Mouse (Mus musculus): ENCODE measurements at regions not wholly inside any gene's neighbourhood (a gene's known extent, or its start where the extent isn't known, plus 50 kb on each side); places are given as distances from the start of the nearest gene placed in this dataset.

GRCm38 (mm10) chr3:34443307-34443706 is 206.9 kb upstream of the Sox2 start:
- Histone ChIP-seq H3K27me3 (ENCODE audit: control insufficient read depth, insufficient read depth, low read length) (no peaks in the 10 kb centered on the region), H3K36me3 (ENCODE audit: control insufficient read depth, insufficient read depth, low read length) (no peaks in the 10 kb centered on the region), H3K9me3 (ENCODE audit: control insufficient read depth, low read length) (no peaks in the 10 kb centered on the region), H3K4me2 (ENCODE audit: low read length) (no peak overlapping the region), H3K9ac (ENCODE audit: low read length) (no peak overlapping the region), H3K27ac (replicated peaks in 1 of 2; ENCODE audit: control insufficient read depth in 1 of 2, insufficient read depth in 1 of 2, low read depth in 2 of 2, low read length in 2 of 2) (no peak overlapping the region), H3K4me1 (ENCODE audit: control insufficient read depth in 2 of 2, insufficient read depth in 2 of 2, low read length in 2 of 2) (no peaks in the 10 kb centered on the region), H3K4me3 (ENCODE audit: control insufficient read depth in 1 of 2, insufficient read depth in 1 of 2, low read depth in 1 of 2, low read length in 2 of 2) (no peak overlapping the region)
- 70% methylated on average over 5 of the region's 5 CpGs for WGBS
- ATAC-seq (ENCODE audit: insufficient number of reproducible peaks, insufficient read depth, low FRiP score, low read depth): no peak

- no peak overlapping the region for H3K27ac ChIP-seq (replicated peaks in 1 of 2; ENCODE audit: control insufficient read depth in 1 of 2, insufficient read depth in 1 of 2, low read depth in 2 of 2, low read length in 2 of 2)
- H3K4me3 ChIP-seq (ENCODE audit: control insufficient read depth in 1 of 2, insufficient read depth in 1 of 2, low read depth in 1 of 2, low read length in 2 of 2): no peak overlapping the region
- no peaks in the 10 kb centered on the region for H3K27me3 ChIP-seq (ENCODE audit: control insufficient read depth, insufficient read depth, low read length)
- no peaks in the 10 kb centered on the region for H3K9me3 ChIP-seq (ENCODE audit: control insufficient read depth, low read length)
- H3K36me3 ChIP-seq (ENCODE audit: control insufficient read depth, insufficient read depth, low read length): no peaks in the 10 kb centered on the region
- ATAC-seq (ENCODE audit: insufficient number of reproducible peaks, insufficient read depth, low FRiP score, low read depth): no peak
- WGBS: 70% methylated on average over 4 of the region's 4 CpGs
- no peaks in the 10 kb centered on the region for H3K4me1 ChIP-seq (ENCODE audit: control insufficient read depth in 2 of 2, insufficient read depth in 2 of 2, low read length in 2 of 2)
- no peak overlapping the region for H3K9ac ChIP-seq (ENCODE audit: low read length)
- H3K4me2 ChIP-seq (ENCODE audit: low read length): no peak overlapping the region
These were observed 208.4 kb upstream of the Sox2 start for GRCm38 (mm10) chr3:34441792-34442191.

- Histone ChIP-seq H3K9ac (ENCODE audit: low read length) (no peak overlapping the region), H3K4me1 (ENCODE audit: control insufficient read depth in 2 of 2, insufficient read depth in 2 of 2, low read length in 2 of 2) (no peaks in the 10 kb centered on the region), H3K36me3 (ENCODE audit: control insufficient read depth, insufficient read depth, low read length) (no peaks in the 10 kb centered on the region), H3K4me3 (ENCODE audit: control insufficient read depth in 1 of 2, insufficient read depth in 1 of 2, low read depth in 1 of 2, low read length in 2 of 2) (no peak overlapping the region), H3K4me2 (ENCODE audit: low read length) (no peak overlapping the region), H3K27ac (replicated peaks in 1 of 2; ENCODE audit: control insufficient read depth in 1 of 2, insufficient read depth in 1 of 2, low read depth in 2 of 2, low read length in 2 of 2) (no peak overlapping the region), H3K27me3 (ENCODE audit: control insufficient read depth, insufficient read depth, low read length) (no peaks in the 10 kb centered on the region), H3K9me3 (ENCODE audit: control insufficient read depth, low read length) (no peaks in the 10 kb centered on the region)
- WGBS: 63% methylated on average over 5 of the region's 5 CpGs
- no peak for ATAC-seq (ENCODE audit: insufficient number of reproducible peaks, insufficient read depth, low FRiP score, low read depth)
These were observed 208.9 kb upstream of the Sox2 start for GRCm38 (mm10) chr3:34441266-34441665.

GRCm38 (mm10) chr3:34434901-34435300 is 215.3 kb upstream of the Sox2 start:
- ATAC-seq (ENCODE audit: insufficient number of reproducible peaks, insufficient read depth, low FRiP score, low read depth): no peak
- H3K9me3 ChIP-seq (ENCODE audit: control insufficient read depth, low read length): 0 out of 2 replicates have a peak, but pooled peaks cover 4% of the 10 kb centered on the region
- no peak overlapping the region for H3K27ac ChIP-seq (replicated peaks in 1 of 2; ENCODE audit: control insufficient read depth in 1 of 2, insufficient read depth in 1 of 2, low read depth in 2 of 2, low read length in 2 of 2)
- H3K4me1 ChIP-seq (ENCODE audit: control insufficient read depth in 2 of 2, insufficient read depth in 2 of 2, low read length in 2 of 2): peaks cover 0 to 2% of the 10 kb centered on the region in 2 experiments; a peak in 1 of 4 replicates
- no peak overlapping the region for H3K4me2 ChIP-seq (ENCODE audit: low read length)
- no peak overlapping the region; a peak in 1 of 4 replicates for H3K4me3 ChIP-seq (ENCODE audit: control insufficient read depth in 1 of 2, insufficient read depth in 1 of 2, low read depth in 1 of 2, low read length in 2 of 2)
- H3K9ac ChIP-seq (ENCODE audit: low read length): no peak overlapping the region
- 41% methylated on average over 9 of the region's 9 CpGs for WGBS
- H3K27me3 ChIP-seq (ENCODE audit: control insufficient read depth, insufficient read depth, low read length): no peaks in the 10 kb centered on the region
- H3K36me3 ChIP-seq (ENCODE audit: control insufficient read depth, insufficient read depth, low read length): no peaks in the 10 kb centered on the region

- Histone ChIP-seq H3K4me2 (ENCODE audit: low read length) (no peak overlapping the region), H3K27ac (replicated peaks in 1 of 2; ENCODE audit: control insufficient read depth in 1 of 2, insufficient read depth in 1 of 2, low read depth in 2 of 2, low read length in 2 of 2) (no peak overlapping the region), H3K9me3 (ENCODE audit: control insufficient read depth, low read length) (0 out of 2 replicates have a peak, but pooled peaks cover 4% of the 10 kb centered on the region), H3K4me3 (ENCODE audit: control insufficient read depth in 1 of 2, insufficient read depth in 1 of 2, low read depth in 1 of 2, low read length in 2 of 2) (no peak overlapping the region), H3K9ac (ENCODE audit: low read length) (no peak overlapping the region), H3K36me3 (ENCODE audit: control insufficient read depth, insufficient read depth, low read length) (no peaks in the 10 kb centered on the region), H3K4me1 (ENCODE audit: control insufficient read depth in 2 of 2, insufficient read depth in 2 of 2, low read length in 2 of 2) (peaks cover 4 to 8% of the 10 kb centered on the region in 2 experiments), H3K27me3 (ENCODE audit: control insufficient read depth, insufficient read depth, low read length) (no peaks in the 10 kb centered on the region)
- WGBS: 89% methylated on average over 8 of the region's 8 CpGs
- no peak for ATAC-seq (ENCODE audit: insufficient number of reproducible peaks, insufficient read depth, low FRiP score, low read depth)
These were observed 222.2 kb upstream of the Sox2 start for GRCm38 (mm10) chr3:34427967-34428366.

GRCm38 (mm10) chr3:34427495-34427894 is 222.7 kb upstream of the Sox2 start:
- no peak overlapping the region for H3K9ac ChIP-seq (ENCODE audit: low read length)
- no peak overlapping the region for H3K27ac ChIP-seq (replicated peaks in 1 of 2; ENCODE audit: control insufficient read depth in 1 of 2, insufficient read depth in 1 of 2, low read depth in 2 of 2, low read length in 2 of 2)
- WGBS: 63% methylated on average over 4 of the region's 4 CpGs
- H3K27me3 ChIP-seq (ENCODE audit: control insufficient read depth, insufficient read depth, low read length): no peaks in the 10 kb centered on the region
- H3K9me3 ChIP-seq (ENCODE audit: control insufficient read depth, low read length): 0 out of 2 replicates have a peak, but pooled peaks cover 3% of the 10 kb centered on the region
- ATAC-seq (ENCODE audit: insufficient number of reproducible peaks, insufficient read depth, low FRiP score, low read depth): no peak
- no peak overlapping the region for H3K4me3 ChIP-seq (ENCODE audit: control insufficient read depth in 1 of 2, insufficient read depth in 1 of 2, low read depth in 1 of 2, low read length in 2 of 2)
- H3K4me1 ChIP-seq (ENCODE audit: control insufficient read depth in 2 of 2, insufficient read depth in 2 of 2, low read length in 2 of 2): peaks cover 4 to 8% of the 10 kb centered on the region in 2 experiments
- no peaks in the 10 kb centered on the region for H3K36me3 ChIP-seq (ENCODE audit: control insufficient read depth, insufficient read depth, low read length)
- no peak overlapping the region for H3K4me2 ChIP-seq (ENCODE audit: low read length)

GRCm38 (mm10) chr3:34426955-34427354 is 223.2 kb upstream of the Sox2 start:
- H3K4me1 ChIP-seq (ENCODE audit: control insufficient read depth in 2 of 2, insufficient read depth in 2 of 2, low read length in 2 of 2): peaks cover 4 to 8% of the 10 kb centered on the region in 2 experiments
- H3K9ac ChIP-seq (ENCODE audit: low read length): no peak overlapping the region
- H3K4me2 ChIP-seq (ENCODE audit: low read length): no peak overlapping the region
- H3K4me3 ChIP-seq (ENCODE audit: control insufficient read depth in 1 of 2, insufficient read depth in 1 of 2, low read depth in 1 of 2, low read length in 2 of 2): no peak overlapping the region
- no peaks in the 10 kb centered on the region for H3K27me3 ChIP-seq (ENCODE audit: control insufficient read depth, insufficient read depth, low read length)
- no peak overlapping the region for H3K27ac ChIP-seq (replicated peaks in 1 of 2; ENCODE audit: control insufficient read depth in 1 of 2, insufficient read depth in 1 of 2, low read depth in 2 of 2, low read length in 2 of 2)
- no peak for ATAC-seq (ENCODE audit: insufficient number of reproducible peaks, insufficient read depth, low FRiP score, low read depth)
- H3K9me3 ChIP-seq (ENCODE audit: control insufficient read depth, low read length): no peaks in the 10 kb centered on the region
- no peaks in the 10 kb centered on the region for H3K36me3 ChIP-seq (ENCODE audit: control insufficient read depth, insufficient read depth, low read length)
- 67% methylated on average over 10 of the region's 10 CpGs for WGBS

- Histone ChIP-seq H3K4me1 (ENCODE audit: control insufficient read depth in 2 of 2, insufficient read depth in 2 of 2, low read length in 2 of 2) (no peaks in the 10 kb centered on the region), H3K9ac (ENCODE audit: low read length) (no peak overlapping the region), H3K36me3 (ENCODE audit: control insufficient read depth, insufficient read depth, low read length) (no peaks in the 10 kb centered on the region), H3K27ac (replicated peaks in 1 of 2; ENCODE audit: control insufficient read depth in 1 of 2, insufficient read depth in 1 of 2, low read depth in 2 of 2, low read length in 2 of 2) (no peak overlapping the region), H3K4me3 (ENCODE audit: control insufficient read depth in 1 of 2, insufficient read depth in 1 of 2, low read depth in 1 of 2, low read length in 2 of 2) (no peak overlapping the region), H3K4me2 (ENCODE audit: low read length) (no peak overlapping the region), H3K9me3 (ENCODE audit: control insufficient read depth, low read length) (no peaks in the 10 kb centered on the region), H3K27me3 (ENCODE audit: control insufficient read depth, insufficient read depth, low read length) (no peaks in the 10 kb centered on the region)
- WGBS: 78% methylated on average over 3 of the region's 3 CpGs
- ATAC-seq (ENCODE audit: insufficient number of reproducible peaks, insufficient read depth, low FRiP score, low read depth): no peak
These were observed 238.3 kb upstream of the Sox2 start for GRCm38 (mm10) chr3:34411915-34412306.

All from heart, embryonic 14.5 days (tissue).